ENCODE assay signal across 8 mouse cellular contexts in the genomic region with DNA sequence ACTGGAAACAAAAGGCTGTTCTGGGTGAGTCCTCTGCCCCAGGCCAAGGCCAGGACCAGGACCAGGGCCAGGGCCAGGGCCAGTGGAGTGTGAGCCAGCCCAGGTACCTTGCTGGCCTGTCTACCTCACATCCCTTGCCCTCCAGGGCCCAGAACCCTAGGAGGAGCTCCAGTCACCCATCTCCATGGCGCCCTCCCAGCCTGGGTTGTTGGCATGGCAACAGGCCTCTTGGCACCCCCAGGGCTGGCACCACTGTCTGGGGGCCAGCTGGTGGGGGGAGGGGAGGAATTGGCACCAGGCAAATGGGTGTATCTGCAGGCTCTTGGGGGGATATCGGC. TPM values are rescaled to one million over a fixed set of nuclear protein-coding genes. Genes with fewer than 3 reads are reported as not detected.
DNase-seq lines count a peak whose midpoint lies in the region; ATAC-seq and TF ChIP-seq lines count a peak whose summit lies in the region.

No protein-coding gene starts in this region.

- 13% methylated on average over 2 of the region's 2 CpGs for WGBS in forebrain, embryonic 14.5 days
- WGBS in limb, embryonic 10.5 days: 77% methylated on average over 2 of the region's 2 CpGs
- 59% methylated on average over 2 of the region's 2 CpGs for WGBS in neural tube, embryonic 12.5 days

- DNase-seq in kidney, adult 8-10 months: peak; percentile 20 to 28
- no peak for DNase-seq in kidney, adult 18-20 months
- peak; percentile 87 for DNase-seq in brain, embryonic 14.5 days (ENCODE audit: low read depth)
- peak; percentile 79 for DNase-seq in forebrain, embryonic 14.5 days (ENCODE audit: low spot score)
- peak; percentile 29 for DNase-seq in kidney, adult 9 months
- DNase-seq in limb, embryonic 10.5 days (ENCODE audit: low spot score): no peak
- no peak for DNase-seq in spleen, postnatal 14 days (ENCODE audit: low spot score in 2 of 2)

- TF ChIP-seq CTCF in brain, embryonic 14.5 days (IDR thresholded peaks at IDR 0.05; ENCODE audit: borderline replicate concordance, extremely low read depth, insufficient read depth, insufficient read length): no peak

- H3K9me3 ChIP-seq in forebrain, embryonic 14.5 days (replicated peaks; ENCODE audit: control insufficient read depth, low read length): no peaks in the 10 kb centered on the region
- H3K9me3 ChIP-seq in limb, embryonic 10.5 days (replicated peaks): no peaks in the 10 kb centered on the region
- H3K9me3 ChIP-seq in neural tube, embryonic 12.5 days: no peaks in the 10 kb centered on the region

- H3K4me1 ChIP-seq in forebrain, embryonic 14.5 days (ENCODE audit: control insufficient read depth, insufficient read depth, low read length): peaks cover 11% of the 10 kb centered on the region
- peaks cover 20% of the 10 kb centered on the region for H3K4me1 ChIP-seq in limb, embryonic 10.5 days
- H3K4me1 ChIP-seq in neural tube, embryonic 12.5 days: peaks cover 14% of the 10 kb centered on the region

- H3K36me3 ChIP-seq in forebrain, embryonic 14.5 days (ENCODE audit: control insufficient read depth, insufficient read depth, low read length): peaks cover 35% of the 10 kb centered on the region
- peaks cover 45% of the 10 kb centered on the region for H3K36me3 ChIP-seq in limb, embryonic 10.5 days
- H3K36me3 ChIP-seq in neural tube, embryonic 12.5 days: peaks cover 31% of the 10 kb centered on the region

- TF ChIP-seq POLR2A in brain, embryonic 14.5 days (IDR thresholded peaks at IDR 0.05; ENCODE audit: borderline replicate concordance, extremely low read depth, insufficient read depth, insufficient read length, poor library complexity, severe bottlenecking): no peak

- peak overlapping the region; percentile 86 for H3K9ac ChIP-seq in forebrain, embryonic 14.5 days (ENCODE audit: low read length)
- H3K9ac ChIP-seq in neural tube, embryonic 12.5 days: peak overlapping the region; percentile 80

- peak overlapping the region; percentile 64 for H3K27ac ChIP-seq in forebrain, embryonic 14.5 days (ENCODE audit: low read depth, low read length)
- H3K27ac ChIP-seq in limb, embryonic 10.5 days: peak overlapping the region; percentile 88; the same call in 1 of the 2 replicates
- no peak overlapping the region for H3K27ac ChIP-seq in neural tube, embryonic 12.5 days

- peak overlapping the region; percentile 84 for H3K4me2 ChIP-seq in forebrain, embryonic 14.5 days (ENCODE audit: low read length)
- peak overlapping the region; percentile 92 for H3K4me2 ChIP-seq in neural tube, embryonic 12.5 days (replicated peaks)

- H3K4me3 ChIP-seq in forebrain, embryonic 14.5 days (ENCODE audit: low read depth, low read length): peak overlapping the region; percentile 80
- peak overlapping the region; percentile 81 for H3K4me3 ChIP-seq in limb, embryonic 10.5 days
- peak overlapping the region; percentile 88 for H3K4me3 ChIP-seq in neural tube, embryonic 12.5 days

- peak; percentile 61 for ATAC-seq in forebrain, embryonic 14.5 days
- ATAC-seq in neural tube, embryonic 12.5 days (ENCODE audit: low FRiP score, low read depth): peak; percentile 29

- no peaks in the 10 kb centered on the region for H3K27me3 ChIP-seq in forebrain, embryonic 14.5 days (replicated peaks; ENCODE audit: control insufficient read depth, insufficient read depth, low read length)
- H3K27me3 ChIP-seq in limb, embryonic 10.5 days (ENCODE audit: low read depth, poor library complexity, severe bottlenecking): no peaks in the 10 kb centered on the region
- H3K27me3 ChIP-seq in neural tube, embryonic 12.5 days (replicated peaks): no peaks in the 10 kb centered on the region

RNA-seq across cellular contexts. Expression of a gene that starts 0.9 kb away (rescaled TPM):
- polyA plus RNA-seq in brain, embryonic 14.5 days (2012; rRNA removed): 194 and 297 TPM in 2 replicates
- 96.1 and 123 TPM in 2 replicates for polyA plus RNA-seq in forebrain, embryonic 14.5 days (2014; fragmentation: Nextera tagmentation; extraction: Ambion mirVana)
- 61.6 and 68.2 TPM in 2 replicates for polyA plus RNA-seq in limb, embryonic 10.5 days (2016; fragmentation: Nextera tagmentation; extraction: Ambion mirVana)
- 114 and 120 TPM in 2 replicates for polyA plus RNA-seq in neural tube, embryonic 12.5 days (2016; fragmentation: Nextera tagmentation; extraction: Ambion mirVana)

RNA-seq across cellular contexts. Expression of a gene that starts 25.1 kb away (rescaled TPM):
- 0.11 and 0.18 TPM in 2 replicates for polyA plus RNA-seq in brain, embryonic 14.5 days (2012; rRNA removed)
- polyA plus RNA-seq in forebrain, embryonic 14.5 days (2014; fragmentation: Nextera tagmentation; extraction: Ambion mirVana): not detected in 2 replicates
- polyA plus RNA-seq in limb, embryonic 10.5 days (2016; fragmentation: Nextera tagmentation; extraction: Ambion mirVana): 0.30 TPM in 1 of 2 replicates, not detected in the other
- polyA plus RNA-seq in neural tube, embryonic 12.5 days (2016; fragmentation: Nextera tagmentation; extraction: Ambion mirVana): not detected in 2 replicates

RNA-seq across cellular contexts. Expression of a gene that starts 39.9 kb away (rescaled TPM):
- polyA plus RNA-seq in brain, embryonic 14.5 days (2012; rRNA removed): 0.04 TPM in 2 replicates
- not detected in 2 replicates for polyA plus RNA-seq in forebrain, embryonic 14.5 days (2014; fragmentation: Nextera tagmentation; extraction: Ambion mirVana)
- 0.15 and 0.28 TPM in 2 replicates for polyA plus RNA-seq in limb, embryonic 10.5 days (2016; fragmentation: Nextera tagmentation; extraction: Ambion mirVana)
- not detected in 2 replicates for polyA plus RNA-seq in neural tube, embryonic 12.5 days (2016; fragmentation: Nextera tagmentation; extraction: Ambion mirVana)

Comparison
In these comparisons a context has a peak if more than half of its experiments do, and no peak if none do; other contexts are left out.
1. DNase-seq: peak in kidney, adult 8-10 months (2 of 2), brain, embryonic 14.5 days (single experiment), forebrain, embryonic 14.5 days (single experiment) and kidney, adult 9 months (single experiment); none in kidney, adult 18-20 months (single experiment), limb, embryonic 10.5 days (single experiment) and spleen, postnatal 14 days (0 of 2).
2. Peak in every context shown above with its lines, with median percentiles within 50 percentile points of each other: H3K4me3 ChIP-seq.